Mouse (Mus musculus) left cerebral cortex, postnatal 36 days (tissue): Measurements from ENCODE around the gene Rph3al. TPM values are rescaled to one million over a fixed set of nuclear protein-coding genes. Genes with fewer than 3 reads are reported as not detected.
A peak's percentile ranks its signal among the peaks of the same experiment; 100 is the strongest.

Experiments
- DNase-seq, 2 experiments: peaks; one replicate each; pipeline ENCODE4 v3.0.0; 2021 to 2022; ENCODE audit warnings: low spot score in 2 of 2, mixed read lengths in 1 of 2
- intact Hi-C: fragments of 180-260 bp; cut with DNase I; formaldehyde crosslinking; loops from one replicate; pipeline ENCODE4 v1.15.1; 2025
- total RNA-seq, 2 experiments: library from RNA; stranded (reverse); gene quantifications; 2 replicates each; pipeline ENCODE4 v1.2.3; 2021

Gene Rph3al
- total RNA-seq, 2 experiments from 2014 or later, result 2.0 to 4.3 TPM

GRCm38 (mm10) chr11:75793351-75793750 is 144.9 kb downstream of the Rph3al start:
- intact Hi-C loops, result no loop called here
- DNase-seq, result no peak

GRCm38 (mm10) chr11:75792535-75792934 is 145.7 kb downstream of the Rph3al start:
- intact Hi-C loops, result no loop called here

GRCm38 (mm10) chr11:75785897-75786296 is 152.3 kb downstream of the Rph3al start:
- intact Hi-C loops, result no loop called here
- DNase-seq, result no peak

More at GRCm38 (mm10) chr11:75792535-75792934, 145.7 kb downstream of the Rph3al start:
- DNase-seq, result no peak

- intact Hi-C loops, result loop anchor here (2.0 to 5.0 kb wide), 3 partner anchors 119 to 384 kb away; no protein-coding TSS in a partner anchor
- DNase-seq, result no peak
Measured at GRCm38 (mm10) chr11:75783799-75784198, 154.4 kb downstream of the Rph3al start.

- peak; percentile 50 to 56 for DNase-seq
- intact Hi-C loops, result loop anchor here (2.0 to 5.0 kb wide), 3 partner anchors 120 to 385 kb away; no protein-coding TSS in a partner anchor
Measured at GRCm38 (mm10) chr11:75781919-75782318, 156.3 kb downstream of the Rph3al start.

Other genes with a start within 250 kb of the Rph3al start
- gene Ywhae, start 205.6 kb downstream of the Rph3al start, total RNA-seq, result 100 to 1,000 TPM; 954 to 971 TPM
- gene Doc2b, start 142.4 kb downstream of the Rph3al start, total RNA-seq, result 10 to 100 TPM; 14.7 to 25.3 TPM
- 1 to 10 TPM; 3.4 to 6.4 TPM for gene 1700016K19Rik, start 61.5 kb upstream of the Rph3al start, total RNA-seq
- gene Rflnb, start 89.4 kb upstream of the Rph3al start, total RNA-seq, result 1 to 10 TPM; 8.1 to 9.2 TPM
- 10 to 100 TPM; 83.2 to 88.4 TPM for gene Vps53, start 241.2 kb upstream of the Rph3al start, total RNA-seq
- 10 to 100 TPM; 15.7 to 18.4 TPM for gene Fam57a, start 241.2 kb upstream of the Rph3al start, total RNA-seq